In the genomic region with DNA sequence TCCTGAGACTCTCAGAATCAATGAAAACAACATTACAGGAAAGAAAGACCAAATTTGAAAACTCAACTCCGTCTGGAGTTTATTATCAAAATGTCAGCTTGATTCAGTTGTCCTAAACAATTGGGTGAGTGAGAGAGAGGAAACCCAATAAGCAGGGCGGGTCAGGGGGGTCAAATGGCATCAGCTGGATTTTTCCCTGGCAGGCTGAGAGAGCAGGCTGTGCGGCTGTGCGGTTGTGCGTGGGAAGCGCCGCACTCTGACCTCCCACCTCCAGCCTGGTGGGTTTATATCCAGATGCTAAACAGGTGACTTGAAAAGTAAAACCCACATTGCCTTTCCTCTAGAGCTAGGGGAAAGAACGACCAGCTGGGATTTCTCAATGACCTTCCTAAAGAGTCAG, we compare ENCODE assay signal across 15 mouse cellular contexts. TPM values are rescaled to one million over a fixed set of nuclear protein-coding genes. Genes with fewer than 3 reads are reported as not detected.
A peak's percentile ranks its signal among the peaks of the same experiment; 100 is the strongest.
DNase-seq lines count a peak whose midpoint lies in the region; ATAC-seq lines count a peak whose summit lies in the region.
"Had no signal": no experiment of that assay in that cellular context is flagged by ENCODE, and none has a peak within 500 bp of the region (broad histone marks: within the 10 kb centered on the region; RNA-seq: fewer than 3 reads in every experiment).

No protein-coding gene starts in this region.

- no peak overlapping the region for H3K4me3 ChIP-seq in hindbrain, embryonic 12.5 days
- no peak overlapping the region for H3K4me3 ChIP-seq in midbrain, embryonic 14.5 days (replicated peaks; ENCODE audit: low read depth, low read length)
- H3K4me3 ChIP-seq: liver, embryonic 13.5 days had no signal

- intact Hi-C loops in left cerebral cortex, postnatal 10 days (cut with DNase I), result no loop called here

- H3K27me3 ChIP-seq in hindbrain, embryonic 12.5 days, result no peaks in the 10 kb centered on the region
- H3K27me3 ChIP-seq in midbrain, embryonic 14.5 days (ENCODE audit: control insufficient read depth, insufficient read depth, low read length), result no peaks in the 10 kb centered on the region
- H3K27me3 ChIP-seq: liver, embryonic 13.5 days had no signal

- H3K4me2 ChIP-seq in hindbrain, embryonic 12.5 days (replicated peaks), result 0 out of 2 replicates have a peak overlapping the region, but pooled peaks have one; percentile 6
- H3K4me2 ChIP-seq in midbrain, embryonic 14.5 days (ENCODE audit: low read length), result no peak overlapping the region
- H3K4me2 ChIP-seq: liver, embryonic 13.5 days had no signal

- H3K9me3 ChIP-seq in hindbrain, embryonic 12.5 days (replicated peaks), result no peaks in the 10 kb centered on the region
- no peaks in the 10 kb centered on the region for H3K9me3 ChIP-seq in midbrain, embryonic 14.5 days (ENCODE audit: control insufficient read depth, low read length)
- H3K9me3 ChIP-seq: liver, embryonic 13.5 days had no signal

- H3K27ac ChIP-seq in hindbrain, embryonic 12.5 days, result peak overlapping the region; percentile 85
- H3K27ac ChIP-seq in midbrain, embryonic 14.5 days (replicated peaks; ENCODE audit: low read depth, low read length), result peak overlapping the region; percentile 58
- H3K27ac ChIP-seq: liver, embryonic 13.5 days; macrophage had no signal

- no peaks in the 10 kb centered on the region for H3K36me3 ChIP-seq in hindbrain, embryonic 12.5 days
- H3K36me3 ChIP-seq in midbrain, embryonic 14.5 days (ENCODE audit: control insufficient read depth, insufficient read depth, low read length), result no peaks in the 10 kb centered on the region
- H3K36me3 ChIP-seq: liver, embryonic 13.5 days had no signal

- peak; percentile 49 for DNase-seq in MN1 (ENCODE audit: low spot score)
- DNase-seq in embryo, embryonic 11 days, result peak; percentile 84
- peak; percentile 30 for DNase-seq in midbrain, embryonic 14.5 days
- DNase-seq in spleen, postnatal 36 days (ENCODE audit: low spot score in 2 of 2), result no peak
- no peak for DNase-seq in left cerebral cortex, postnatal 10 days (ENCODE audit: extremely low spot score in 1 of 2, low spot score in 2 of 2)
- no peak for DNase-seq in cerebellum, postnatal 36 days
- DNase-seq: gastrocnemius, postnatal 10 days; liver, embryonic 13.5 days; thymus, adult 2 months had no signal

- WGBS in hindbrain, embryonic 12.5 days, result 3% methylated on average over 8 of the region's 8 CpGs
- 9% methylated on average over 8 of the region's 8 CpGs for WGBS in midbrain, embryonic 14.5 days

- peaks cover 34% of the 10 kb centered on the region for H3K4me1 ChIP-seq in hindbrain, embryonic 12.5 days
- peaks cover 26% of the 10 kb centered on the region for H3K4me1 ChIP-seq in midbrain, embryonic 14.5 days (ENCODE audit: control insufficient read depth, insufficient read depth, low read length)

- peak; percentile 42; the same call in 1 of the 2 replicates for ATAC-seq in hindbrain, embryonic 12.5 days (ENCODE audit: low FRiP score)
- no peak for ATAC-seq in midbrain, embryonic 14.5 days (ENCODE audit: low FRiP score, low TSS enrichment)
- ATAC-seq in erythroblast, adult 5-6 weeks (replicated peaks; ENCODE audit: low FRiP score, poor library complexity, severe bottlenecking), result no peak

- no peak overlapping the region for H3K9ac ChIP-seq in hindbrain, embryonic 12.5 days
- no peak overlapping the region for H3K9ac ChIP-seq in midbrain, embryonic 14.5 days (replicated peaks; ENCODE audit: low read length)
- H3K9ac ChIP-seq: liver, embryonic 13.5 days had no signal

RNA-seq across cellular contexts. Expression of a gene that starts 51.2 kb away (rescaled TPM):
- not detected in 2 replicates for polyA plus RNA-seq in hindbrain, embryonic 12.5 days (2016; fragmentation: Nextera tagmentation; extraction: Ambion mirVana)
- not detected in 2 replicates for polyA plus RNA-seq in midbrain, embryonic 14.5 days (2014; fragmentation: Nextera tagmentation; extraction: Ambion mirVana)
- not detected in 2 replicates for total RNA-seq in erythroblast, adult 5-6 weeks (2015; ENCODE audit: low replicate concordance)
- not detected in 2 replicates for total RNA-seq in erythroblast, adult 5-6 weeks (2017; ENCODE audit: low replicate concordance)
- total RNA-seq in left cerebral cortex, postnatal 10 days (2021), result not detected
- total RNA-seq: gastrocnemius, postnatal 10 days; layer of hippocampus, adult 18-20 months had no signal
- polyA plus RNA-seq: embryonic facial prominence, embryonic 14.5 days; heart, embryonic 16.5 days; liver, embryonic 13.5 days; macrophage had no signal

Comparison
In these comparisons a context has a peak if more than half of its experiments do, and no peak if none do; other contexts are left out.
1. DNase-seq: peak in MN1 (single experiment), embryo, embryonic 11 days (single experiment) and midbrain, embryonic 14.5 days (single experiment); none in spleen, postnatal 36 days (0 of 2), left cerebral cortex, postnatal 10 days (0 of 2) and cerebellum, postnatal 36 days (0 of 2).